Mouse (Mus musculus) testis, adult 2 months (tissue): ENCODE measurements around the gene Cbx8. TPM values are rescaled to one million over a fixed set of nuclear protein-coding genes. Genes with fewer than 3 reads are reported as not detected.

Source experiments
- H3K27ac ChIP-seq: fragments of 200-500 bp; 2 replicates; pipeline ENCODE4 v1.5.1; 2012; ENCODE audit warnings: low read depth, low read length; ENCODE audit not compliant: control insufficient read depth, insufficient read depth
- H3K27me3 ChIP-seq: fragments of 200-500 bp; 2 replicates; pipeline ENCODE4 v1.6.1; 2012; ENCODE audit warnings: mild to moderate bottlenecking, low read length, moderate library complexity; ENCODE audit not compliant: control insufficient read depth, insufficient read depth
- H3K36me3 ChIP-seq: fragments of 200-500 bp; 2 replicates; pipeline ENCODE4 v1.6.1; 2012; ENCODE audit warnings: mild to moderate bottlenecking, low read length; ENCODE audit not compliant: control insufficient read depth, insufficient read depth
- H3K4me1 ChIP-seq: fragments of 200-500 bp; 2 replicates; pipeline ENCODE4 v1.6.1; 2012; ENCODE audit warnings: low read length; ENCODE audit not compliant: control insufficient read depth, insufficient read depth
- H3K4me3 ChIP-seq: fragments of 200-500 bp; 2 replicates; pipeline ENCODE4 v1.5.1; 2012; ENCODE audit warnings: low read depth, mild to moderate bottlenecking, low read length, moderate library complexity, mixed read lengths; ENCODE audit not compliant: control insufficient read depth
- CTCF ChIP-seq: fragments of 200-500 bp; IDR thresholded peaks from 2 replicates; pipeline ENCODE4 v1.5.1; 2012; ENCODE audit warnings: low read depth, mild to moderate bottlenecking, inconsistent platforms, low read length, moderate library complexity; ENCODE audit not compliant: control insufficient read depth, insufficient read depth, insufficient replicate concordance
- POLR2A ChIP-seq: fragments of 200-500 bp; IDR thresholded peaks from 2 replicates; pipeline ENCODE4 v1.6.1; 2012; ENCODE audit warnings: low read depth, mild to moderate bottlenecking, inconsistent platforms, low read length, moderate library complexity; ENCODE audit not compliant: control insufficient read depth
- polyA plus RNA-seq: library from polyadenylated mRNA; depleted of rRNA; stranded (reverse); fragments of >200 nt; gene quantifications from 2 replicates; pipeline ENCODE4 v1.2.3, GENCODE M21; 2012

Cbx8 gene
- polyA plus RNA-seq, 1 experiment = 0.53 TPM

- H3K27ac ChIP-seq = no peak overlapping the region
- H3K36me3 ChIP-seq = no peaks in the 10 kb centered on the region
- H3K4me3 ChIP-seq = no peak overlapping the region
- TF ChIP-seq CTCF (peak; percentile 33; the same call in 1 of the 2 replicates), POLR2A (no peak)
- H3K27me3 ChIP-seq = no peaks in the 10 kb centered on the region; the same call in 1 of the 2 replicates
- peaks cover 43% of the 10 kb centered on the region for H3K4me1 ChIP-seq
Measured at GRCm38 (mm10) chr11:119081839-119082637, 41.3 kb upstream of the Cbx8 start.

GRCm38 (mm10) chr11:119081148-119081838 lies 40.5 kb upstream of the Cbx8 start:
- no peaks in the 10 kb centered on the region for H3K36me3 ChIP-seq
- TF ChIP-seq CTCF (no peak), POLR2A (no peak)
- H3K4me3 ChIP-seq = no peak overlapping the region
- H3K27me3 ChIP-seq = no peaks in the 10 kb centered on the region; the same call in 1 of the 2 replicates
- H3K4me1 ChIP-seq = peaks cover 38% of the 10 kb centered on the region
- no peak overlapping the region for H3K27ac ChIP-seq

GRCm38 (mm10) chr11:119080461-119081147 lies 39.8 kb upstream of the Cbx8 start:
- Histone ChIP-seq H3K27me3 (no peaks in the 10 kb centered on the region; the same call in 1 of the 2 replicates), H3K27ac (no peak overlapping the region), H3K36me3 (no peaks in the 10 kb centered on the region), H3K4me1 (peaks cover 38% of the 10 kb centered on the region), H3K4me3 (no peak overlapping the region)
- no peak for TF ChIP-seq POLR2A
- TF ChIP-seq CTCF = no peak

- TF ChIP-seq CTCF (no peak), POLR2A (no peak)
- Histone ChIP-seq H3K27me3 (no peaks in the 10 kb centered on the region; the same call in 1 of the 2 replicates), H3K4me1 (peaks cover 36% of the 10 kb centered on the region), H3K36me3 (no peaks in the 10 kb centered on the region), H3K4me3 (no peak overlapping the region), H3K27ac (no peak overlapping the region)
Measured at GRCm38 (mm10) chr11:119079445-119079837, 38.7 kb upstream of the Cbx8 start.

- H3K27ac ChIP-seq = no peak overlapping the region
Measured at GRCm38 (mm10) chr11:119078691-119079444, 38.1 kb upstream of the Cbx8 start.

GRCm38 (mm10) chr11:119077755-119078154 lies 37.0 kb upstream of the Cbx8 start:
- H3K4me1 ChIP-seq = peaks cover 21% of the 10 kb centered on the region
- no peak for TF ChIP-seq CTCF
- TF ChIP-seq POLR2A = no peak
- no peaks in the 10 kb centered on the region for H3K36me3 ChIP-seq
- no peak overlapping the region for H3K4me3 ChIP-seq
- H3K27me3 ChIP-seq = no peaks in the 10 kb centered on the region
- no peak overlapping the region for H3K27ac ChIP-seq

More at GRCm38 (mm10) chr11:119078691-119079444, 38.1 kb upstream of the Cbx8 start:
- TF ChIP-seq CTCF (no peak), POLR2A (no peak)
- H3K27me3 ChIP-seq = no peaks in the 10 kb centered on the region
- H3K36me3 ChIP-seq = no peaks in the 10 kb centered on the region
- no peak overlapping the region; the same call in 1 of the 2 replicates for H3K4me3 ChIP-seq
- peaks cover 31% of the 10 kb centered on the region for H3K4me1 ChIP-seq
